Mouse (Mus musculus) olfactory bulb, adult 2 months (tissue): ENCODE measurements around the gene Igf1r.

ENCODE experiments used
- CTCF ChIP-seq: fragments of 200-500 bp; IDR thresholded peaks from 2 replicates; pipeline ENCODE4 v1.5.1; 2012; ENCODE audit warnings: low read depth, mild to moderate bottlenecking, low read length, moderate library complexity; ENCODE audit not compliant: insufficient read depth
- POLR2A ChIP-seq: fragments of 200-500 bp; IDR thresholded peaks from 2 replicates; pipeline ENCODE4 v1.6.1; 2012; ENCODE audit warnings: mild to moderate bottlenecking, low read depth, low read length, moderate library complexity; ENCODE audit not compliant: insufficient read depth

DNA sequence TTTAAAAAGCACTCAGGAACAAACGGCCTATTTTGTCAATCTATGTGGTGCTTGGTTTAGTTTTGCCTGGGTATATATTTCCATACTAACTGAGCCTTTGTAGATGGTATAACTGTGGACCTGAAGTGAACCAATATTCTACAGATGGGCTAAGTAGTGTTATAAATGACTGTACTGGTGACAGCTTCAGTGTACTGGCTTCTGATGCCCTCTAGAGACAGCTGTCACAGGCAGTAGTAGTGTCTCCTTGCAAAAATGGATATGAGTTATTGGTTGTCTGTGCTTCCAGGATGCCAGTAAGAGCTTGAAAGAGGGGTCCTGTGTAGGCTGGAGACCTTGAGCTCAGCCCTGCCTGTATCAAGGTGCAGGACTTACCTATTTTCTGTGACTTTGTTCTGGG is 227.0 kb downstream of the Igf1r start:
- TF ChIP-seq POLR2A (no peak), CTCF (no peak)
